Mouse (Mus musculus) liver, embryonic 12.5 days (tissue): ENCODE measurements around the gene Klrb1a. TPM values are rescaled to one million over a fixed set of nuclear protein-coding genes. Genes with fewer than 3 reads are reported as not detected.
"Not testable (repeated sequence)": the region's sequence is repeated elsewhere in the genome, so short reads cannot be mapped to it uniquely, and the experiment has no call there.

ENCODE experiments used
- ATAC-seq: fragments of 200-750 bp; cut with Nextera tagmentation; 2 replicates; pipeline ENCODE4 v1.8.0; 2017; ENCODE audit warnings: moderate number of reproducible peaks, mild to moderate bottlenecking, moderate library complexity
- H3K27ac ChIP-seq: fragments of 300-500 bp; sonication (generic); 2 replicates; pipeline ENCODE4 v1.5.1; 2016; ENCODE audit warnings: mild to moderate bottlenecking
- H3K27me3 ChIP-seq: fragments of 300-500 bp; sonication (generic); replicated peaks from 2 replicates; pipeline ENCODE4 v1.6.1; 2016; ENCODE audit warnings: mild to moderate bottlenecking, moderate library complexity
- H3K36me3 ChIP-seq: fragments of 300-500 bp; sonication (generic); 2 replicates; pipeline ENCODE4 v1.6.1; 2016; ENCODE audit warnings: mild to moderate bottlenecking, moderate library complexity
- H3K4me1 ChIP-seq: fragments of 300-500 bp; sonication (generic); 2 replicates; pipeline ENCODE4 v1.6.1; 2016
- H3K4me2 ChIP-seq: fragments of 300-500 bp; sonication (generic); 2 replicates; pipeline ENCODE4 v1.6.1; 2016; ENCODE audit warnings: mild to moderate bottlenecking, moderate library complexity
- H3K4me3 ChIP-seq: fragments of 300-500 bp; sonication (generic); 2 replicates; pipeline ENCODE4 v1.5.1; 2016; ENCODE audit warnings: mild to moderate bottlenecking, moderate library complexity
- H3K9ac ChIP-seq: fragments of 300-500 bp; sonication (generic); 2 replicates; pipeline ENCODE4 v1.6.1; 2016; ENCODE audit warnings: mild to moderate bottlenecking, moderate library complexity
- H3K9me3 ChIP-seq: fragments of 300-500 bp; sonication (generic); replicated peaks from 2 replicates; pipeline ENCODE4 v1.6.1; 2016; ENCODE audit warnings: mild to moderate bottlenecking, moderate library complexity
- WGBS: fragments of 180-500 bp; shearing (Covaris S2); methylation state at CpG from one replicate; pipeline ENCODE4 v1.1.7; 2016; ENCODE audit not compliant: insufficient replicate concordance; 5-methylcytosine and 5-hydroxymethylcytosine counted together
- polyA plus RNA-seq: library from polyadenylated mRNA; unstranded; fragments of >200 nt; fragmentation: Nextera tagmentation; extraction: Ambion mirVana; gene quantifications from 2 replicates; pipeline ENCODE4 v1.2.1, GENCODE M21; 2016

The Klrb1a gene
- polyA plus RNA-seq, 1 experiment from 2014 or later, result 0.12 TPM

GRCm38 (mm10) chr6:128640673-128641072 lies 17.3 kb upstream of the Klrb1a start:
- ATAC-seq, result no peak
- H3K4me2 ChIP-seq, result no peak overlapping the region
- WGBS, result 75% methylated on average over 1 of the region's 1 CpGs
- no peaks in the 10 kb centered on the region for H3K27me3 ChIP-seq
- no peak overlapping the region for H3K9ac ChIP-seq
- 0 out of 2 replicates have a peak, but pooled peaks cover 3% of the 10 kb centered on the region for H3K9me3 ChIP-seq
- no peaks in the 10 kb centered on the region for H3K4me1 ChIP-seq
- no peak overlapping the region for H3K4me3 ChIP-seq
- no peaks in the 10 kb centered on the region for H3K36me3 ChIP-seq
- no peak overlapping the region for H3K27ac ChIP-seq

- ATAC-seq, result peak; percentile 63
- not testable (repeated sequence) for H3K9ac ChIP-seq, H3K4me2 ChIP-seq, H3K27me3 ChIP-seq, H3K4me3 ChIP-seq, H3K36me3 ChIP-seq, H3K4me1 ChIP-seq, H3K9me3 ChIP-seq
- WGBS, result 49% methylated on average over 15 of the region's 15 CpGs
- peak overlapping the region; percentile 54; the same call in 1 of the 2 replicates for H3K27ac ChIP-seq
Measured at GRCm38 (mm10) chr6:128630912-128631905, 7.9 kb upstream of the Klrb1a start.

GRCm38 (mm10) chr6:128629771-128630739 lies 6.7 kb upstream of the Klrb1a start:
- H3K4me1 ChIP-seq, H3K9me3 ChIP-seq, H3K4me2 ChIP-seq, H3K36me3 ChIP-seq, H3K4me3 ChIP-seq, H3K27me3 ChIP-seq, H3K9ac ChIP-seq: not testable (repeated sequence)
- WGBS, result 46% methylated on average over 13 of the region's 13 CpGs
- ATAC-seq, result peak; percentile 63
- peak overlapping the region; percentile 54; the same call in 1 of the 2 replicates for H3K27ac ChIP-seq

GRCm38 (mm10) chr6:128625246-128625645 lies 1.9 kb upstream of the Klrb1a start:
- H3K27me3 ChIP-seq, H3K27ac ChIP-seq, H3K4me1 ChIP-seq, H3K4me2 ChIP-seq, H3K9ac ChIP-seq, H3K4me3 ChIP-seq, ATAC-seq, H3K9me3 ChIP-seq, H3K36me3 ChIP-seq: not testable (repeated sequence)
- 80% methylated on average over 6 of the region's 6 CpGs for WGBS

GRCm38 (mm10) chr6:128624425-128624824 lies 1.1 kb upstream of the Klrb1a start:
- WGBS, result 68% methylated on average over 4 of the region's 4 CpGs

GRCm38 (mm10) chr6:128622733-128623132 lies 600 bp downstream of the Klrb1a start:
- Histone ChIP-seq H3K9ac (no peak overlapping the region), H3K4me3 (no peak overlapping the region), H3K36me3 (no peaks in the 10 kb centered on the region), H3K9me3 (no peaks in the 10 kb centered on the region), H3K27ac (no peak overlapping the region), H3K27me3 (no peaks in the 10 kb centered on the region), H3K4me2 (no peak overlapping the region), H3K4me1 (no peaks in the 10 kb centered on the region)
- ATAC-seq, result no peak
- WGBS, result 56% methylated on average over 2 of the region's 2 CpGs

More at GRCm38 (mm10) chr6:128624425-128624824, 1.1 kb upstream of the Klrb1a start:
- no peaks in the 10 kb centered on the region for H3K27me3 ChIP-seq
- no peak overlapping the region for H3K9ac ChIP-seq
- H3K4me2 ChIP-seq, result no peak overlapping the region
- H3K4me1 ChIP-seq, result no peaks in the 10 kb centered on the region
- H3K4me3 ChIP-seq, result no peak overlapping the region
- no peaks in the 10 kb centered on the region for H3K36me3 ChIP-seq
- no peaks in the 10 kb centered on the region for H3K9me3 ChIP-seq
- ATAC-seq, result no peak
- H3K27ac ChIP-seq, result no peak overlapping the region

GRCm38 (mm10) chr6:128606350-128606749 lies 17.0 kb downstream of the Klrb1a start:
- ATAC-seq, result no peak
- Histone ChIP-seq H3K27me3 (no peaks in the 10 kb centered on the region), H3K4me3 (no peak overlapping the region), H3K9me3 (no peaks in the 10 kb centered on the region), H3K9ac (no peak overlapping the region), H3K27ac (no peak overlapping the region), H3K4me2 (no peak overlapping the region), H3K4me1 (peaks cover 4% of the 10 kb centered on the region; the same call in 1 of the 2 replicates), H3K36me3 (no peaks in the 10 kb centered on the region)
- 68% methylated on average over 9 of the region's 9 CpGs for WGBS

- Histone ChIP-seq H3K27me3 (no peaks in the 10 kb centered on the region), H3K4me2 (no peak overlapping the region), H3K4me3 (no peak overlapping the region), H3K4me1 (peaks cover 4% of the 10 kb centered on the region; the same call in 1 of the 2 replicates), H3K9ac (no peak overlapping the region), H3K27ac (no peak overlapping the region), H3K9me3 (no peaks in the 10 kb centered on the region), H3K36me3 (no peaks in the 10 kb centered on the region)
- WGBS, result 20% methylated on average over 5 of the region's 5 CpGs
- ATAC-seq, result no peak
Measured at GRCm38 (mm10) chr6:128604512-128604911, 18.8 kb downstream of the Klrb1a start.

- Histone ChIP-seq H3K9me3 (no peaks in the 10 kb centered on the region), H3K9ac (no peak overlapping the region), H3K4me3 (no peak overlapping the region), H3K27ac (no peak overlapping the region), H3K36me3 (no peaks in the 10 kb centered on the region), H3K27me3 (no peaks in the 10 kb centered on the region), H3K4me2 (no peak overlapping the region), H3K4me1 (peaks cover 4% of the 10 kb centered on the region; the same call in 1 of the 2 replicates)
- ATAC-seq, result no peak
- 58% methylated on average over 10 of the region's 10 CpGs for WGBS
Measured at GRCm38 (mm10) chr6:128602463-128603201, 20.7 kb downstream of the Klrb1a start.

GRCm38 (mm10) chr6:128602026-128602425 lies 21.3 kb downstream of the Klrb1a start:
- H3K4me2 ChIP-seq, result no peak overlapping the region
- H3K4me3 ChIP-seq, result no peak overlapping the region
- H3K9ac ChIP-seq, result no peak overlapping the region
- ATAC-seq, result no peak
- no peak overlapping the region for H3K27ac ChIP-seq
- H3K27me3 ChIP-seq, result no peaks in the 10 kb centered on the region
- no peaks in the 10 kb centered on the region for H3K9me3 ChIP-seq
- 49% methylated on average over 3 of the region's 3 CpGs for WGBS
- H3K4me1 ChIP-seq, result peaks cover 4% of the 10 kb centered on the region; the same call in 1 of the 2 replicates
- H3K36me3 ChIP-seq, result no peaks in the 10 kb centered on the region

- Histone ChIP-seq H3K27me3 (no peaks in the 10 kb centered on the region), H3K9ac (no peak overlapping the region), H3K4me1 (no peaks in the 10 kb centered on the region), H3K36me3 (no peaks in the 10 kb centered on the region), H3K4me2 (no peak overlapping the region), H3K27ac (no peak overlapping the region), H3K9me3 (no peaks in the 10 kb centered on the region), H3K4me3 (no peak overlapping the region)
- 57% methylated on average over 4 of the region's 4 CpGs for WGBS
- ATAC-seq, result no peak
Measured at GRCm38 (mm10) chr6:128599555-128599954, 23.8 kb downstream of the Klrb1a start.
